Mouse (Mus musculus) G1E (cell line): ENCODE results near the gene Fyco1. TPM values are rescaled to one million over a fixed set of nuclear protein-coding genes. Genes with fewer than 3 reads are reported as not detected.

Experiments used
- ATAC-seq: 2 replicates; pipeline ENCODE4 v1.8.0; 2016; ENCODE audit warnings: mild to moderate bottlenecking; ENCODE audit not compliant: insufficient number of reproducible peaks, poor library complexity, low FRiP score, severe bottlenecking; ENCODE audit errors: extremely low read depth
- DNase-seq: peaks from one replicate; pipeline ENCODE4 v3.0.0; 2012; ENCODE audit warnings: low spot score
- H3K27me3 ChIP-seq: 2 replicates; pipeline ENCODE4 v1.6.1; 2012; ENCODE audit warnings: mild to moderate bottlenecking, low read length, inconsistent platforms; ENCODE audit not compliant: insufficient read depth
- H3K36me3 ChIP-seq: replicated peaks from 2 replicates; pipeline ENCODE3; 2012; ENCODE audit warnings: mild to moderate bottlenecking, inconsistent platforms
- H3K4me1 ChIP-seq: 2 replicates; pipeline ENCODE4 v1.6.1; 2012; ENCODE audit warnings: low read depth, low read length, inconsistent platforms, mixed read lengths; ENCODE audit not compliant: insufficient read depth
- H3K4me3 ChIP-seq: 2 replicates; pipeline ENCODE4 v1.5.1; 2012; ENCODE audit warnings: low read depth, mild to moderate bottlenecking, inconsistent platforms, low read length, moderate library complexity, mixed read lengths
- H3K9me3 ChIP-seq: replicated peaks from 2 replicates; pipeline ENCODE4 v1.6.1; 2012; ENCODE audit warnings: inconsistent platforms
- CTCF ChIP-seq: IDR thresholded peaks from 2 replicates; pipeline ENCODE4 v1.5.1; 2012; ENCODE audit warnings: low read depth, low read length, inconsistent platforms, mixed read lengths
- GATA1 ChIP-seq: IDR thresholded peaks from 2 replicates; pipeline ENCODE4 v1.6.1; 2012; ENCODE audit warnings: borderline replicate concordance, low read length, inconsistent platforms, mixed read lengths
- GATA2 ChIP-seq: IDR thresholded peaks from 2 replicates; pipeline ENCODE4 v1.6.1; 2012; ENCODE audit warnings: low read depth, low read length, inconsistent platforms, borderline replicate concordance
- POLR2AphosphoS5 ChIP-seq: IDR thresholded peaks from 2 replicates; pipeline ENCODE4 v1.6.1; 2012; ENCODE audit warnings: low read depth, low read length, inconsistent platforms; ENCODE audit not compliant: insufficient replicate concordance
- TAL1 ChIP-seq: conservative IDR thresholded peaks from 2 replicates; pipeline ENCODE4 v1.6.1; 2012; ENCODE audit warnings: low read depth, low read length, inconsistent platforms, mixed read lengths
- polyA plus RNA-seq: library from polyadenylated mRNA; stranded (reverse); fragments of >175 nt; gene quantifications from 2 replicates; pipeline ENCODE4 v1.2.3, GENCODE M21; 2012
- total RNA-seq, 2 experiments: library from RNA; stranded (forward) in 1 of 2; stranded (reverse) in 1 of 2; fragments of 200-1000 nt in 1 of 2; fragments of >200 nt in 1 of 2; fragmentation: Nextera tagmentation in 1 of 2; gene quantifications; 2 replicates each; pipeline ENCODE4 v1.2.3; 2014 to 2017

Gene Fyco1
- total and polyA plus RNA-seq, 3 experiments: 2.4 to 29.6 (median 12.1) TPM

GRCm38 (mm10) chr9:123815996-123816395, 35.7 kb downstream of the Fyco1 start:
- no peaks in the 10 kb centered on the region for H3K27me3 ChIP-seq
- no peak for TF ChIP-seq CTCF
- no peak overlapping the region for H3K4me3 ChIP-seq
- DNase-seq (no peak), ATAC-seq (no peak)
- no peaks in the 10 kb centered on the region for H3K4me1 ChIP-seq
- peaks cover 90% of the 10 kb centered on the region for H3K36me3 ChIP-seq
- no peaks in the 10 kb centered on the region for H3K9me3 ChIP-seq

- ATAC-seq (no peak), DNase-seq (no peak)
- TF ChIP-seq TAL1 (no peak), POLR2AphosphoS5 (no peak), GATA2 (no peak), GATA1 (no peak), CTCF (no peak)
- Histone ChIP-seq H3K4me1 (no peaks in the 10 kb centered on the region), H3K27me3 (no peaks in the 10 kb centered on the region), H3K4me3 (no peak overlapping the region), H3K9me3 (no peaks in the 10 kb centered on the region), H3K36me3 (peaks cover 90% of the 10 kb centered on the region)
Observed at GRCm38 (mm10) chr9:123815444-123815843, 36.3 kb downstream of the Fyco1 start.

- H3K4me1 ChIP-seq: no peaks in the 10 kb centered on the region
- no peaks in the 10 kb centered on the region for H3K27me3 ChIP-seq
- peaks cover 92% of the 10 kb centered on the region for H3K36me3 ChIP-seq
- DNase-seq: no peak
- H3K4me3 ChIP-seq: no peak overlapping the region
- TF ChIP-seq CTCF (no peak), POLR2AphosphoS5 (no peak), GATA2 (no peak), TAL1 (no peak), GATA1 (no peak)
- H3K9me3 ChIP-seq: no peaks in the 10 kb centered on the region
- no peak for ATAC-seq
Observed at GRCm38 (mm10) chr9:123814821-123815220, 36.9 kb downstream of the Fyco1 start.

- Histone ChIP-seq H3K4me3 (no peak overlapping the region), H3K27me3 (no peaks in the 10 kb centered on the region), H3K4me1 (no peaks in the 10 kb centered on the region), H3K36me3 (peaks cover 92% of the 10 kb centered on the region), H3K9me3 (no peaks in the 10 kb centered on the region)
- no peak for DNase-seq
- ATAC-seq: no peak
- TF ChIP-seq CTCF: no peak
- no peak for TF ChIP-seq GATA1
- TF ChIP-seq TAL1: no peak
- TF ChIP-seq GATA2: no peak
- no peak for TF ChIP-seq POLR2AphosphoS5
Observed at GRCm38 (mm10) chr9:123814326-123814725, 37.4 kb downstream of the Fyco1 start.

- Histone ChIP-seq H3K27me3 (no peaks in the 10 kb centered on the region), H3K4me3 (no peak overlapping the region), H3K4me1 (no peaks in the 10 kb centered on the region), H3K36me3 (peaks cover 84% of the 10 kb centered on the region), H3K9me3 (no peaks in the 10 kb centered on the region)
- DNase-seq (no peak), ATAC-seq (no peak)
- TF ChIP-seq GATA1 (no peak), TAL1 (no peak), CTCF (no peak), POLR2AphosphoS5 (no peak), GATA2 (no peak)
Observed at GRCm38 (mm10) chr9:123811831-123812230, 39.9 kb downstream of the Fyco1 start.

- Histone ChIP-seq H3K9me3 (no peaks in the 10 kb centered on the region), H3K4me1 (no peaks in the 10 kb centered on the region), H3K27me3 (no peaks in the 10 kb centered on the region), H3K36me3 (peaks cover 76% of the 10 kb centered on the region), H3K4me3 (no peak overlapping the region)
- no peak for TF ChIP-seq POLR2AphosphoS5
- no peak for ATAC-seq
- no peak for DNase-seq
Observed at GRCm38 (mm10) chr9:123808583-123808982, 43.1 kb downstream of the Fyco1 start.

- no peak within 1 kb of the TSS for H3K4me3 ChIP-seq
- H3K9me3 ChIP-seq: no peaks in the 10 kb centered on the region
- no peak for TF ChIP-seq GATA2
- no peak for TF ChIP-seq POLR2AphosphoS5
- TF ChIP-seq CTCF: no peak
- no peak for TF ChIP-seq GATA1
- TF ChIP-seq TAL1: no peak
- H3K36me3 ChIP-seq: peaks cover 74% of the 10 kb centered on the region
- DNase-seq (no peak), ATAC-seq (no peak)
- no peaks in the 10 kb centered on the region for H3K27me3 ChIP-seq
- H3K4me1 ChIP-seq: no peaks in the 10 kb centered on the region
Observed at GRCm38 (mm10) chr9:123806267-123806666, 45.4 kb downstream of the Fyco1 start, which contains the start of gene Cxcr6. Gene Cxcr6, plus strand, starts transcription at chr9:123806475.
